ENCODE assay signal across 9 mouse cellular contexts in the genomic region with DNA sequence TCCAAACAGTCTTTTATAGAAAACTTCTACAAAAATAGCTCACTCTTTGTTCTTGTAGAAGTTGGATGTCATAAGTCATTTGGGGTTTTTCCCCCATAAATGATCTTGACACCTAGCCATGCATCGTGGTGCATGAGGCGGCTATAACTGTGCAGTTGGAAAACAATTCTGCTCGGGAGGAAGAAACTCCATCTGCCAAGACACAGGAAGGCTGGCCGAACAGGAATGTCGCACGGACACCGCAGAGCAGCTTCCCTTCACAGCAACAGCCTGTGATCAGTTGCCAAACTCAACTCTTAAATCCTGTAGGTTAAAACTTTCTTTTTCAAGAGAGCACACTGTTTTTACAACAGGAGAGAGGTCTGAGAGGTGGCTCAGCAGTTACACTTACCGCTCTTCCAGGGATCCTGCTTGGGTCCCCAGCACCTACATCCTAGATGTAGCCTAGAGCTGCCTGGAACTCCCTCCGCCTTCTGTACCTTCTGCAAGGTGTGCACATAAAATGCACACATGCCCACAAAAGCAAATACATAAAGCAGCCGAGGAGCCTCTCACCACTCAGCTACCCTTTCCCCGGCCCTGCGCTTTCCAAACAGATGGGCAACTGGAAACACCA. TPM values are rescaled to one million over a fixed set of nuclear protein-coding genes. Genes with fewer than 3 reads are reported as not detected.
DNase-seq lines count a peak whose midpoint lies in the region; ATAC-seq and TF ChIP-seq lines count a peak whose summit lies in the region.
"Had no signal": no experiment of that assay in that cellular context is flagged by ENCODE, and none has a peak within 500 bp of the region (broad histone marks: within the 10 kb centered on the region; RNA-seq: fewer than 3 reads in every experiment).

No protein-coding gene starts in this region.

- no peaks in the 10 kb centered on the region for H3K9me3 ChIP-seq in lung, embryonic 15.5 days
- no peaks in the 10 kb centered on the region for H3K9me3 ChIP-seq in embryonic facial prominence, embryonic 13.5 days

- peak overlapping the region; percentile 22; the same call in 1 of the 2 replicates for H3K4me2 ChIP-seq in lung, embryonic 15.5 days
- H3K4me2 ChIP-seq in embryonic facial prominence, embryonic 13.5 days: peak overlapping the region; percentile 28

- H3K4me1 ChIP-seq in lung, embryonic 15.5 days: peaks cover 23% of the 10 kb centered on the region
- peaks cover 37% of the 10 kb centered on the region for H3K4me1 ChIP-seq in embryonic facial prominence, embryonic 13.5 days
- H3K4me1 ChIP-seq in kidney, adult 2 months (ENCODE audit: control insufficient read depth, insufficient read depth, low read length): peaks cover 44% of the 10 kb centered on the region

- intact Hi-C loops in left cerebral cortex, postnatal 36 days (cut with DNase I): no loop called here

- TF ChIP-seq CTCF in kidney, adult 2 months (conservative IDR thresholded peaks at IDR 0.05; ENCODE audit: insufficient read depth, insufficient read length, low read depth, low read length): no peak

- H3K4me3 ChIP-seq in lung, embryonic 15.5 days: no peak overlapping the region
- H3K4me3 ChIP-seq in embryonic facial prominence, embryonic 13.5 days: no peak overlapping the region
- H3K4me3 ChIP-seq in kidney, adult 2 months (ENCODE audit: insufficient read depth, low read depth, low read length): peak overlapping the region; percentile 21; the same call in 1 of the 2 replicates

- no peak for TF ChIP-seq POLR2A in kidney, adult 2 months (IDR thresholded peaks at IDR 0.05; ENCODE audit: low read depth, low read length)

- peak overlapping the region; percentile 49 for H3K27ac ChIP-seq in lung, embryonic 15.5 days
- H3K27ac ChIP-seq in embryonic facial prominence, embryonic 13.5 days: peak overlapping the region; percentile 84
- H3K27ac ChIP-seq in kidney, adult 2 months (ENCODE audit: insufficient read depth, low read depth, low read length): peak overlapping the region; percentile 70
- H3K27ac ChIP-seq: liver, embryonic 14.5 days had no signal

- no peak; the same call in 1 of the 2 replicates for ATAC-seq in lung, embryonic 15.5 days (ENCODE audit: borderline replicate concordance, extremely low read depth, low FRiP score, low TSS enrichment)
- ATAC-seq in embryonic facial prominence, embryonic 13.5 days (ENCODE audit: insufficient number of reproducible peaks, insufficient read depth, low FRiP score, low TSS enrichment, low read depth): no peak

- H3K36me3 ChIP-seq in lung, embryonic 15.5 days: no peaks in the 10 kb centered on the region
- H3K36me3 ChIP-seq in embryonic facial prominence, embryonic 13.5 days: no peaks in the 10 kb centered on the region
- H3K36me3 ChIP-seq in kidney, adult 2 months (ENCODE audit: control insufficient read depth, insufficient read depth, low read length): no peaks in the 10 kb centered on the region

- DNase-seq in lung, adult 18-20 months: no peak
- peak; percentile 64 for DNase-seq in kidney, adult 2 months
- peak; percentile 21 for DNase-seq in retina, postnatal 1 day
- DNase-seq in left cerebral cortex, postnatal 36 days (ENCODE audit: low spot score in 2 of 2): no peak
- no peak for DNase-seq in T-cell, adult 2 months (ENCODE audit: low spot score)
- DNase-seq in right cerebral cortex, postnatal 4 days: no peak

- 42% methylated on average over 12 of the region's 12 CpGs for WGBS in lung, embryonic 15.5 days
- 53% methylated on average over 12 of the region's 12 CpGs for WGBS in embryonic facial prominence, embryonic 13.5 days
- WGBS in kidney, adult 2 months: 10% methylated on average over 12 of the region's 12 CpGs

- H3K9ac ChIP-seq in lung, embryonic 15.5 days: no peak overlapping the region
- H3K9ac ChIP-seq in embryonic facial prominence, embryonic 13.5 days: no peak overlapping the region
- H3K9ac ChIP-seq: liver, embryonic 14.5 days had no signal

- H3K27me3 ChIP-seq in lung, embryonic 15.5 days: no peaks in the 10 kb centered on the region
- H3K27me3 ChIP-seq in embryonic facial prominence, embryonic 13.5 days: no peaks in the 10 kb centered on the region
- no peaks in the 10 kb centered on the region for H3K27me3 ChIP-seq in kidney, adult 2 months (replicated peaks; ENCODE audit: control insufficient read depth, insufficient read depth, low read length)

RNA-seq across cellular contexts. Expression of a gene that starts 29.4 kb away (rescaled TPM):
- polyA plus RNA-seq in lung, embryonic 15.5 days (2015; fragmentation: Nextera tagmentation; extraction: Ambion mirVana): 9.8 and 10.1 TPM in 2 replicates
- polyA plus RNA-seq in embryonic facial prominence, embryonic 13.5 days (2015; fragmentation: Nextera tagmentation; extraction: Ambion mirVana): 11.1 and 11.6 TPM in 2 replicates
- 10.5 and 11.8 TPM in 2 replicates for polyA plus RNA-seq in kidney, adult 2 months (2012; rRNA removed)
- total RNA-seq in left cerebral cortex, postnatal 36 days (2021): 1 to 10 TPM; 6.1 to 7.1 TPM

Comparison
In these comparisons a context has a peak if more than half of its experiments do, and no peak if none do; other contexts are left out.
1. DNase-seq: peak in kidney, adult 2 months (single experiment) and retina, postnatal 1 day (single experiment); none in lung, adult 18-20 months (0 of 2), left cerebral cortex, postnatal 36 days (0 of 2), T-cell, adult 2 months (single experiment) and right cerebral cortex, postnatal 4 days (single experiment).
2. Peak in every context shown above with its lines, with median percentiles within 50 percentile points of each other: H3K27ac ChIP-seq.